Mouse (Mus musculus) R1 (cell line): ENCODE data around the gene Prkd3.

Experiments
- DNase-seq: peaks from one replicate; pipeline ENCODE4 v3.0.0-alpha.2; 2018; ENCODE audit warnings: low read depth, low spot score

The Prkd3 gene

GRCm38 (mm10) chr17:78999745-79000270 is 20.8 kb downstream of the Prkd3 start:
- no peak for DNase-seq

GRCm38 (mm10) chr17:78999189-78999588 is 21.4 kb downstream of the Prkd3 start:
- no peak for DNase-seq

GRCm38 (mm10) chr17:78998130-78998529 is 22.5 kb downstream of the Prkd3 start:
- DNase-seq = no peak

GRCm38 (mm10) chr17:78994931-78995820 is 25.4 kb downstream of the Prkd3 start:
- DNase-seq = no peak

GRCm38 (mm10) chr17:78994382-78994781 is 26.2 kb downstream of the Prkd3 start:
- no peak for DNase-seq

- no peak for DNase-seq
These were observed 26.9 kb downstream of the Prkd3 start for GRCm38 (mm10) chr17:78993670-78994069.

- no peak for DNase-seq
These were observed 28.2 kb downstream of the Prkd3 start for GRCm38 (mm10) chr17:78992303-78993027.

GRCm38 (mm10) chr17:78991549-78991948 is 29.1 kb downstream of the Prkd3 start:
- no peak for DNase-seq

GRCm38 (mm10) chr17:78989015-78989414 is 31.6 kb downstream of the Prkd3 start:
- DNase-seq = no peak

- no peak for DNase-seq
These were observed 36.9 kb downstream of the Prkd3 start for GRCm38 (mm10) chr17:78983736-78984135.

- DNase-seq = peak; percentile 18
These were observed 37.5 kb downstream of the Prkd3 start for GRCm38 (mm10) chr17:78983166-78983565.

- no peak for DNase-seq
These were observed 52.1 kb downstream of the Prkd3 start for GRCm38 (mm10) chr17:78968500-78968899.

- no peak for DNase-seq
These were observed 54.3 kb downstream of the Prkd3 start for GRCm38 (mm10) chr17:78966092-78966883.

- DNase-seq = no peak
These were observed 56.2 kb downstream of the Prkd3 start for GRCm38 (mm10) chr17:78964387-78964786.

GRCm38 (mm10) chr17:78959473-78959872 is 61.1 kb downstream of the Prkd3 start:
- no peak for DNase-seq

GRCm38 (mm10) chr17:78953240-78953639 is 67.4 kb downstream of the Prkd3 start:
- DNase-seq = peak; percentile 33

- no peak for DNase-seq
These were observed 68.5 kb downstream of the Prkd3 start for GRCm38 (mm10) chr17:78952070-78952469.

- DNase-seq = no peak
These were observed 69.4 kb downstream of the Prkd3 start for GRCm38 (mm10) chr17:78951225-78951624.

GRCm38 (mm10) chr17:78942579-78942978 is 78.0 kb downstream of the Prkd3 start:
- DNase-seq = peak; percentile 68

GRCm38 (mm10) chr17:78938927-78939326 is 81.7 kb downstream of the Prkd3 start:
- no peak for DNase-seq

- DNase-seq = no peak
These were observed 83.3 kb downstream of the Prkd3 start for GRCm38 (mm10) chr17:78937229-78937853.
